ENCODE assay signal across 25 mouse cellular contexts in genomic region chr12:104731782-104732181, GRCm38 (mm10). TPM values are rescaled to one million over a fixed set of nuclear protein-coding genes. Genes with fewer than 3 reads are reported as not detected.
A peak's percentile ranks its signal among the peaks of the same experiment; 100 is the strongest.
DNase-seq lines count a peak whose midpoint lies in the region; ATAC-seq and TF ChIP-seq lines count a peak whose summit lies in the region.
"Had no signal": no experiment of that assay in that cellular context is flagged by ENCODE, and none has a peak within 500 bp of the region (broad histone marks: within the 10 kb centered on the region; RNA-seq: fewer than 3 reads in every experiment).

No protein-coding gene starts in this region.

- H3K4me3 ChIP-seq in hindbrain, embryonic 11.5 days (ENCODE audit: low read depth, low read length) = no peak overlapping the region
- H3K4me3 ChIP-seq in hindbrain, embryonic 14.5 days (replicated peaks; ENCODE audit: low read length) = no peak overlapping the region
- no peak overlapping the region for H3K4me3 ChIP-seq in neural tube, embryonic 12.5 days
- H3K4me3 ChIP-seq in forebrain, embryonic 12.5 days (replicated peaks) = no peak overlapping the region
- H3K4me3 ChIP-seq in intestine, postnatal 0 days (ENCODE audit: low read depth, low read length) = no peak overlapping the region
- H3K4me3 ChIP-seq: embryonic facial prominence, embryonic 15.5 days; heart, adult 2 months; heart, embryonic 13.5 days; kidney, embryonic 15.5 days; liver, embryonic 15.5 days; lung, embryonic 15.5 days; megakaryocyte, embryonic 14.5 days had no signal

- peak; percentile 50 for DNase-seq in hindbrain, embryonic 11.5 days (ENCODE audit: low spot score)
- DNase-seq in hindbrain, embryonic 14.5 days (ENCODE audit: low spot score) = no peak
- no peak for DNase-seq in neural tube, embryonic 10.5 days (ENCODE audit: extremely low spot score, low spot score)
- DNase-seq in mesoderm, embryonic 11.5 days (ENCODE audit: low read depth, low spot score) = peak; percentile 37
- DNase-seq in ovary, postnatal 10 days (ENCODE audit: low spot score) = no peak
- DNase-seq: adrenal gland, postnatal 14 days; cerebellum, adult 9-10 months; gastrocnemius, postnatal 36 days; heart, adult 2 months; kidney, adult 11 months; kidney, postnatal 36 days; layer of hippocampus, adult 9-11 months; lung, postnatal 36 days; thymus, adult 18-20 months; thymus, postnatal 4 days had no signal

- WGBS in hindbrain, embryonic 11.5 days = 37% methylated on average over 3 of the region's 3 CpGs
- WGBS in hindbrain, embryonic 14.5 days = 10% methylated on average over 3 of the region's 3 CpGs
- WGBS in neural tube, embryonic 12.5 days = 22% methylated on average over 3 of the region's 3 CpGs
- 6% methylated on average over 3 of the region's 3 CpGs for WGBS in forebrain, embryonic 12.5 days
- 85% methylated on average over 3 of the region's 3 CpGs for WGBS in intestine, postnatal 0 days

- no peak for TF ChIP-seq CTCF in intestine, postnatal 0 days (IDR thresholded peaks at IDR 0.05; ENCODE audit: low read depth)

- H3K9ac ChIP-seq in hindbrain, embryonic 11.5 days (ENCODE audit: low read depth, low read length) = no peak overlapping the region
- H3K9ac ChIP-seq in hindbrain, embryonic 14.5 days = no peak overlapping the region
- H3K9ac ChIP-seq in neural tube, embryonic 12.5 days = no peak overlapping the region
- H3K9ac ChIP-seq in forebrain, embryonic 12.5 days = no peak overlapping the region
- no peak overlapping the region for H3K9ac ChIP-seq in intestine, postnatal 0 days (ENCODE audit: low read depth, low read length)
- H3K9ac ChIP-seq: embryonic facial prominence, embryonic 15.5 days; heart, embryonic 13.5 days; kidney, embryonic 15.5 days; liver, embryonic 15.5 days; lung, embryonic 15.5 days had no signal

- no peak overlapping the region for H3K4me2 ChIP-seq in hindbrain, embryonic 11.5 days (replicated peaks; ENCODE audit: low read depth, low read length)
- no peak overlapping the region for H3K4me2 ChIP-seq in hindbrain, embryonic 14.5 days (replicated peaks)
- H3K4me2 ChIP-seq in neural tube, embryonic 12.5 days (replicated peaks) = no peak overlapping the region
- H3K4me2 ChIP-seq in forebrain, embryonic 12.5 days = 0 out of 2 replicates have a peak overlapping the region, but pooled peaks have one; percentile 1
- no peak overlapping the region for H3K4me2 ChIP-seq in intestine, postnatal 0 days (replicated peaks; ENCODE audit: low read depth)
- H3K4me2 ChIP-seq: embryonic facial prominence, embryonic 15.5 days; heart, embryonic 13.5 days; kidney, embryonic 15.5 days; liver, embryonic 15.5 days; lung, embryonic 15.5 days had no signal

- no peaks in the 10 kb centered on the region for H3K9me3 ChIP-seq in hindbrain, embryonic 11.5 days (ENCODE audit: control insufficient read depth, low read length)
- H3K9me3 ChIP-seq in hindbrain, embryonic 14.5 days (ENCODE audit: control insufficient read depth, low read length) = no peaks in the 10 kb centered on the region
- H3K9me3 ChIP-seq in neural tube, embryonic 12.5 days = no peaks in the 10 kb centered on the region
- H3K9me3 ChIP-seq in forebrain, embryonic 12.5 days = no peaks in the 10 kb centered on the region
- H3K9me3 ChIP-seq in intestine, postnatal 0 days (ENCODE audit: control insufficient read depth) = no peaks in the 10 kb centered on the region
- H3K9me3 ChIP-seq: embryonic facial prominence, embryonic 15.5 days; heart, embryonic 13.5 days; kidney, embryonic 15.5 days; liver, embryonic 15.5 days; lung, embryonic 15.5 days; megakaryocyte, embryonic 14.5 days had no signal

- peaks cover 3% of the 10 kb centered on the region for H3K4me1 ChIP-seq in hindbrain, embryonic 11.5 days (replicated peaks; ENCODE audit: control insufficient read depth, insufficient read depth, low read length)
- H3K4me1 ChIP-seq in hindbrain, embryonic 14.5 days (replicated peaks; ENCODE audit: control insufficient read depth, insufficient read depth, low read length) = peaks cover 12% of the 10 kb centered on the region; the same call in 1 of the 2 replicates
- H3K4me1 ChIP-seq in neural tube, embryonic 12.5 days = peaks cover 39% of the 10 kb centered on the region
- H3K4me1 ChIP-seq in forebrain, embryonic 12.5 days = peaks cover 49% of the 10 kb centered on the region
- no peaks in the 10 kb centered on the region for H3K4me1 ChIP-seq in intestine, postnatal 0 days (replicated peaks; ENCODE audit: control insufficient read depth, insufficient read depth, low read length)
- H3K4me1 ChIP-seq: embryonic facial prominence, embryonic 15.5 days; liver, embryonic 15.5 days; lung, embryonic 15.5 days had no signal

- no peaks in the 10 kb centered on the region for H3K27me3 ChIP-seq in hindbrain, embryonic 11.5 days (ENCODE audit: control insufficient read depth, insufficient read depth, low read length)
- no peaks in the 10 kb centered on the region for H3K27me3 ChIP-seq in hindbrain, embryonic 14.5 days (ENCODE audit: control insufficient read depth, insufficient read depth, low read length)
- H3K27me3 ChIP-seq in neural tube, embryonic 12.5 days (replicated peaks) = no peaks in the 10 kb centered on the region
- no peaks in the 10 kb centered on the region for H3K27me3 ChIP-seq in forebrain, embryonic 12.5 days
- no peaks in the 10 kb centered on the region for H3K27me3 ChIP-seq in intestine, postnatal 0 days (replicated peaks; ENCODE audit: control insufficient read depth, insufficient read depth, low read length)
- H3K27me3 ChIP-seq: embryonic facial prominence, embryonic 15.5 days; heart, embryonic 13.5 days; kidney, embryonic 15.5 days; liver, embryonic 15.5 days; lung, embryonic 15.5 days; megakaryocyte, embryonic 14.5 days had no signal

- no peak overlapping the region for H3K27ac ChIP-seq in hindbrain, embryonic 11.5 days (ENCODE audit: low read depth, low read length)
- no peak overlapping the region for H3K27ac ChIP-seq in hindbrain, embryonic 14.5 days
- H3K27ac ChIP-seq in neural tube, embryonic 12.5 days = no peak overlapping the region
- H3K27ac ChIP-seq in forebrain, embryonic 12.5 days = peak overlapping the region; percentile 37
- H3K27ac ChIP-seq in intestine, postnatal 0 days (ENCODE audit: low read depth, low read length) = no peak overlapping the region
- H3K27ac ChIP-seq: embryonic facial prominence, embryonic 15.5 days; heart, adult 2 months; heart, embryonic 13.5 days; kidney, embryonic 15.5 days; liver, embryonic 15.5 days; lung, embryonic 15.5 days had no signal

- peak; percentile 67 for ATAC-seq in hindbrain, embryonic 11.5 days (ENCODE audit: low FRiP score)
- no peak for ATAC-seq in hindbrain, embryonic 14.5 days (ENCODE audit: low FRiP score)
- peak; percentile 30; the same call in 1 of the 2 replicates for ATAC-seq in neural tube, embryonic 12.5 days (ENCODE audit: low FRiP score, low read depth)
- peak; percentile 69 for ATAC-seq in forebrain, embryonic 12.5 days (ENCODE audit: low FRiP score)
- no peak for ATAC-seq in intestine, postnatal 0 days
- ATAC-seq: CD4-positive, CD25-positive, alpha-beta regulatory T cell, adult 4 months had no signal

- no peaks in the 10 kb centered on the region for H3K36me3 ChIP-seq in hindbrain, embryonic 11.5 days (ENCODE audit: control insufficient read depth, insufficient read depth, low read length)
- peaks cover 50% of the 10 kb centered on the region for H3K36me3 ChIP-seq in hindbrain, embryonic 14.5 days (replicated peaks; ENCODE audit: control insufficient read depth, insufficient read depth)
- H3K36me3 ChIP-seq in neural tube, embryonic 12.5 days = peaks cover 39% of the 10 kb centered on the region
- H3K36me3 ChIP-seq in forebrain, embryonic 12.5 days (replicated peaks) = peaks cover 46% of the 10 kb centered on the region
- H3K36me3 ChIP-seq in intestine, postnatal 0 days (ENCODE audit: control insufficient read depth, insufficient read depth) = peaks cover 64% of the 10 kb centered on the region

RNA-seq across cellular contexts. Expression of gene Dicer1, which starts 20.0 kb away (rescaled TPM):
- 30.9 and 54.0 TPM in 2 replicates for polyA plus RNA-seq in hindbrain, embryonic 11.5 days (2014; fragmentation: Nextera tagmentation; extraction: Ambion mirVana)
- 28.0 and 36.7 TPM in 2 replicates for polyA plus RNA-seq in hindbrain, embryonic 14.5 days (2014; fragmentation: Nextera tagmentation; extraction: Ambion mirVana)
- 53.2 and 55.4 TPM in 2 replicates for polyA plus RNA-seq in neural tube, embryonic 12.5 days (2016; fragmentation: Nextera tagmentation; extraction: Ambion mirVana)
- polyA plus RNA-seq in forebrain, embryonic 12.5 days (2016; fragmentation: Nextera tagmentation; extraction: Ambion mirVana) = 66.4 and 67.3 TPM in 2 replicates
- 16.0 and 17.6 TPM in 2 replicates for polyA plus RNA-seq in intestine, postnatal 0 days (2015; fragmentation: Nextera tagmentation; extraction: Ambion mirVana)

Comparison
In these comparisons a context has a peak if more than half of its experiments do, and no peak if none do; other contexts are left out.
1. ATAC-seq: peak in hindbrain, embryonic 11.5 days (single experiment), neural tube, embryonic 12.5 days (single experiment) and forebrain, embryonic 12.5 days (single experiment); none in hindbrain, embryonic 14.5 days (single experiment) and intestine, postnatal 0 days (single experiment).
2. DNase-seq: peak in hindbrain, embryonic 11.5 days (single experiment) and mesoderm, embryonic 11.5 days (single experiment); none in hindbrain, embryonic 14.5 days (single experiment), neural tube, embryonic 10.5 days (single experiment) and ovary, postnatal 10 days (single experiment).